Mouse (Mus musculus): ENCODE results near the gene Nadk2.

Nadk2 gene

DNA sequence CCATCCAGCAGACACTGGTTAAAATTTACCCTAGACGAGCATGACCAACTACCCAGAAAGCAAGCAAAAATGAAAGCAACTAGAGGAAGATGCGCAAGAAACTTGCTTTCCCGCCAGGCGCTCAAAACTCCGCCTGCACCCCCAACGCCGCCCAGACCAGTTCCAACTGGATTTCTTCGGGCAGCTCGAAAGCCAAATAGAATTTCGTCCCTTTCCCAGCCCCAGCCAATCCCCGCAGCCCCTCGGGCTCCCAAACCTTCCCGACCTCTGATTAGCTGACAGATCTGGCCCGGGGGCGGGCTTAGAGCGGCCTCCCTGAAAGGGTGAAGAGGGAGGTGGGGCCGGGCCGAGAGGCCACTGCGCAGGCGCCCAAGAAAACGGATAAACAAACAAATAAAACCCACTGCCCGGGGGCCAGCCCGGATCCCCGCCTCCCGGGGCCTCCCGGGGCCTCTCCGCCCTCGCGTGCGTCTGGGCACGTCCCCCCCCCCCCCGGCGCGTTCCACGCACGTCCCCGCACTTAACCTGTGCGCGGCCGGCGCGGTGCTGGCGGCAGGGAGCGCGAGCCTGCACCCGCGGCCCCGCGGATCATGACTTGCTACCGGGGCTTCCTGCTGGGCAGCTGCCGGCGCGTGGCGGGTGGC lies at the start of gene Nadk2:
TSS of gene Nadk2 (plus strand) at position 349 of the 644 bp plus-strand sequence.
- DNase-seq: peak; percentile 95

DNA sequence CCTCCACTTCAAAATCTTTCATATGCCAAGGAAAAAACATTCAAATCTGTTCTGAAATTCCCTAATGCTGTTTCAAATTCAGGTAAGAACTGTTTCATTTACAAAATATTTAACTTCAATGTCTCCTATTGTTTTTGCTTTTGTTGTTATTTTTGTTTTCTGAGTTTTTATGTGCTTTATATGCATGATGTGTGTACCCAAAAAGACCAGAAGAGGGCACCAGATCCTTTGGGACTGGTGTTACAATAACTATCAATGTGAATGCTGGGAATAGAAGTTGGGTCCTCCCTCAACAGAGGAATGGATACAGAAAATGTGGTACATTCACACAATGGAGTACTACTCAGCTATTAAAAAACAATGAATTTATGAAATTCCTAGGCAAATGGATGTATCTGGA lies 15.4 kb upstream of the Nadk2 start:
- DNase-seq: no peak

DNA sequence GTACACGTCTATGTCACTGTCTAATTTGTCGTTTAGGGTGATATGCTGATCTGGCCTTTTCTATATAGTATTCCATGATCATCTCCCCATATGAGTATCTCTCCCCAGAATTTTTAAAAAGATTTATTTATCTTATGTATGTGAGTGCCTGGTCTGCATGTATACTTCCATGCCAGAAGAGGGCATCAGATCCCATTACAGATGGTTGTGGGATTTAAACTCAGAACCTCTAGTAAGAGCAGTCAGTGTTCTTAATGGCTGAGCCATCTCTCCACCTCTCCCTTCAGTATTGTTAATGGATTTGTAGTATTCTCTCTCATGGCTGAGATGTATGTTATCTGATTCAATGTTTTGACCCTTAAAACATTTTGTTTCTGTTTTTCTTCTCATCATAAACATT lies 11.2 kb upstream of the Nadk2 start:
- DNase-seq: no peak

DNA sequence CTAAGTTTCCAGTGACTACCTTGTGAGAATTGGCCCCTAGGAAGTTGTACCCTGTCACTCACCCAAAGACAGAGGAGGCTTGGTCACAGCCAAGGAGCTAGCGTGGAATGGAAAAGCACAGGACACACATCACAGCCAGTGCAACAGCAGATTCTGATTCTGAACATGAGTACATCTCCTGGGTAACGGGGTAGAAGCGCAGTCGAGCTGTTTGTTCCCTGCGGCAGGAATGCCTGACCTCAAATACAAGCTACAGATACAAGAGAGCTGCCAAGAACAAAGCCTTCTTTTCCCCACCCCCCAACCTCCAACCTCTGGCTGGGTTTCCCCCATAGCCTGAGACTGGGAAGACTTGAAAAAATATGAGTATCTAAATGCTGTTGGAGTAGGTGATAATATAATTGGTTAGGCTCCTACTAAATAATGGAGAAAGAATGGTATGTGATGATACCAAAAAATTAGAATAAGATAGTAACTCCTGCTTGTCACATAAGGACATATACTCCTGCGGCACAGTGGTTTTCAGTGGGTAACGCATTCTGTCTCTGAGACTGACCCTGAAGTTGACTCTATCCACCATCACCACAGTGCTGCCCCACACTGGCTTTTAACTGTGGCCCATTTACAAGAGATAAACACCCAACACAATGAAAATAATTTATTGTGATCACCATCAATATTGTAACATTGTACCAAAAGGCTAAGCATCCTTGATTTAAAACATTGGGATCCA lies 9.7 kb upstream of the Nadk2 start:
- no peak for DNase-seq

DNA sequence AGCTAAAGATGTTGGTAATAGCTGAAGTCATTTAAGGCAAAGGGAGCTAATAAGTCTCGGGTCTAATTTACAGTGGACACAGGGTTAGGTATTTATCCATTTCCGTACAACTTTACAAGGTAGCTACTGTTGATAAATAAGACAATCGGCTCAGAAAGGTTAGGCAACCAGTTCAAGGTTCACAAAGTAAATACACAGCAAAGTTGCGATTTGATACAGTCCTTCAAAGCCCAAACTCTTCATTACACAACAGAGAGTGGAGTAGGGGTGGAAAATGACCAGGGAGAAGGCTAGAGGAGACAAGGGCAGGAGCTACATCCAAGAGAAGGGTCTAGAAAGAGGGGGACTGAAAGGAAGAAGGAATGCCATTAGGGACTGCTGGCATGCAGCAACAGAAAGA lies 2.2 kb upstream of the Nadk2 start:
- no peak for DNase-seq

DNA sequence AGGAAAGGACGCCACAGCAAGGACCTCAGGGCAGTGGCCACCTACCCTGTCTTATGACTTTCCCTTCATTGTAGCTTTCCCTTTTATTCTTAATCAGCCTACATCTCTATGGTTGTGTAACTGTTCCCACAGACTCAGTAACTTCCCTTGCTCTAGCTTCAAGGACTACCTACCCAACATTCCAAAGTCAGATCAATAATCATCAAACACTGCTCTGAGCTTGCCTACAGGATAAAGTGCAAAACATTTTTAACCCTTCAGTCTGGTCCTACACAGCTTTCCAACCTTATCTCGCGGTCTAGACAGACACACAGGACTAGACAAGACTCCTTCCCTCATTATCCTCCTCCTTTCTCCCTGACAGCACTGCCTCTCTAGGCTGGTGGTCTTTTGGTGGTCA lies 707 bp upstream of the Nadk2 start:
- no peak for DNase-seq

DNA sequence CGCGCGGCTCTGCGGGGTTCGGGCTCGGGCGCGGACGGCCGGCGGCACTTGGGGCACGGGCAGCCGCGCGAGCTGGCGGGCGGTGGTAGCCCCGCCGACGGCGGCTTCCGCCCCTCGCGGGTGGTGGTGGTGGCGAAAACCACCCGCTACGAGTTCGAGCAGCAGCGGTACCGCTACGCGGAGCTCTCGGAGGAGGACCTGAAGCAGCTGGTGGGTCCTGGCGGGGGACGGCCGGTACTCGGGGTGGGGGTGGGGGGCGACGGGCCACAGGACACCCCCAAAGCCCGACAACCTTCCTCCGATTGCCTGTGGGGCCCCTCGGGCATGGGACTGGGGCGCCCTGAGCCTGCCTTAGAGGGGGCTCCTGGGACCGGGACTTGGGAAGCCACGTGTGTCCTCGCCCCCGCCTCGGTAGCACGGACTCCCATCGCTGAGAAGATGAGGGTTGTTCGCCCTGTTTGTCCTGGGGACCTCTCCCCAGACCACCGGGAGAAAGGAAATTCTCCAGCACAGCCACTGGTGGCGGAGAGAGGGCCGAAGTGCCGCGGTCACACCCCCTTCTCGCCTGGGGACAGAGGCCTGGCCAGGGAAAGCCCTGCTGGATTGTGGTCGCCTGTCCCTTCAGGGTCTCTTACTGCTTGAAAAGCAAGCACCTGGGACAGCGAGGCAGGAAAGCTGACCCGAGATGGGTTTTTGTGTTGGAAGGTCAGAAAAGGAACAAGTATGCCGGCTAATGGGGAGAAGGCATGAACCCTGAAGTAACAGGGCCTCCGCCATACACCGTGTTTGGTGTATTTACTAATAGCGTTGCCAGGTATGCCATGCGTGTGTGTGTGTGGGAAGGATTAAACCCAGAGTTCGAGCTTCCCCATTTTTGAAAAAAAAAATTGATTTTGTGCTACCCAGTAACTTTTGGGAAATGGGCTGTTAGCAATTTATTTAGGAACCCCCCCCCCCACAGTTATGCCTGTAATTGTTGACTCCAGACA lies 790 bp downstream of the Nadk2 start:
- peak; percentile 34 for DNase-seq

DNA sequence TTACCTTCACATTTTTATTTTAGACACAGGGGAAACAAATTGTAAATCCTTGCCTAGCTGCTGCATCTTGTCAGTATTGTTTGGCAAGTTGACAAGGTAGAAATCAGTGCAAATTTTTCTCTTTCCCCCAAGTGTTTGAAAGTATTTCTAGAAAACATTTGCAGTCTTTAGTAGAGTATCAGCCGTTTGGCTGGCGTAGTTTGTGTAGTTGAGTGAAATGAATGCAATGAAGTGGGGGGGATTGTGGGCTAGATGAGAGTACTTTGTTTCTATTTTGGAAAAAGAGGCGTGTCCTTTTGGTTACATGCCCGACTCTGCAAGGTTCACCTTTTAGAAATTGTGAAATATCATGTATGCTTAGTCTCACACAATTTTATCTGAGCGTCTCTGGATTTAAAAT lies 1.6 kb downstream of the Nadk2 start:
- DNase-seq: no peak

DNA sequence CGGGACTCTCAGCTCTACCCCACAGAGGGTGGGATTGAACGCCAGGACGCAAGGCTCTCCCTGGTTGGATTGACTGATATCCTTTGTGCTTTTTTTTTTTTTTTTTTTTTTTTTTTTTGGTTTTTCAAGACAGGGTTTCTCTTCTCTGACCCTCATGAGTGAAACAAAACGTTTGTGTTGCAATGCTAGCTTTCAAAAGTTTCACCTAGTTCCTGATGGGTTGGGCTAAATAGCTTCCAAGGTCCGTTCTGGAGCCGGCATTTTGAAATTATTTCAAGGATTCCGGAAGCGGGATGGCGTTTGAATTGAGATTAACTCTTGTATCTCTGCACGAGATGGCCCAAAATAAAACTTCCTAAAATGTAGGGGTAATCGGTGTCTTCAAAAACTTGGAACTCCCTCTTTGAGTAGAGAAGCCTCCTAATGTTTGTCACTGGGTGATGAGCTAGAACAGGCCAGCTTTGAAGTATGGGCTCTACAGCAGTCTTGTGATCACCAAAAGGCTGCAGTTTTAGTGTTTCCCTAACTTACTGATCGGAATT lies 2.1 kb downstream of the Nadk2 start:
- DNase-seq: no peak

DNA sequence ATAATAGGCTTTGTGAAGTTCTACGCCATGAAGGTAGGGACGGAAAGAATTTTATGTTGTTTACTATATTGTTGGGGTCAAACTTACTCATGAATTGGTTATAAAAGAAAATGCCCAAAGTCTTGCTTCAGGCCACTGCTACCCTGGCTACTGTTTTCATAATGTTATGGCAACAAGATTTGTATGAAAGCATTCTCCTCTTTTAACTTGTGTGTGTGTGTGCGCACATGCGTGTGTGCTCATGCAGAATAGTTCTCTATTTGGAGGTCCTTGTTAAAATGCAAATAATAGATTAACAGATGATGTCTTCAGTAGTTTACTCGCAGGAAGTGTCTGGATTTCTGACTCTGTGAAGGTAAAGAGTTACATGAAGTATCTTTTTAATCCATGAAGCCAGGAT lies 2.6 kb downstream of the Nadk2 start:
- DNase-seq: no peak

DNA sequence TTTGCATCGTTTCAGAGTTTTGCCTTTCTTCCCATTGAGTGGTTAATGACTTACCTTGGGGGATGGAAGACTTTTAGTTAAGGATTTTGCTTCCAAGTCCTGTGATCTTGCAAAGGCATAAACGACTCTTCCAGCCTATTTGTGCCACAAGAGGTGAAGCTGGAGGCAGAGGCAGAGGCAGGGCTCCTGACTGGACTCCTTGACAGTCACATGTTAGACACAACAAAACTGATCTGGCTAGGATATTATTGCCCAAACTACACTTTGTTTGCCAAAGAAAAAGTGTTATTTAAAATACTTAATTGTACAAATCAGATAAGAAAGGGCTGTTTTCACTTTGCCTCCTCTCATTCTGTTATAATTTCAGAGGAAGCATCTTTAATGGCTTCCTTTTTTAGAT lies 3.1 kb downstream of the Nadk2 start:
- DNase-seq: no peak

DNA sequence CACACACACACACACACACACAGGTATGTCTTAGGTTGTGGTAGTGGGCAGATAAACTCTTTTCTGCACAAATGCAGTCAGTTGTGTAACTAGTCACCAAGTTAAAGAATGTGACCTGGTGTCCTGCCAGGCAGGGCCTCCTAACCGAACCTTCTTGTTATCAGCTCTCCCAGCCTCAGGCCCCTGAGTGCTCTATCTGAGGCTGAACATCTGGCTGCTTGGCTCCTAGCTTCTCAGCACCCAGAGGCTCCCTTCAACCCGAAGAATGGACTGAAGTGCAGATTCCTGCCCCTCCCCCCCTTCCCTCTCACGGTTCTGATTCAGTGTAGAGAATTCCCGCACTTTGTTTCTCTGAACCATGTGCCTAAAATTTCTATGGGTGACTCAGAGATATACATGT lies 3.6 kb downstream of the Nadk2 start:
- no peak for DNase-seq

DNA sequence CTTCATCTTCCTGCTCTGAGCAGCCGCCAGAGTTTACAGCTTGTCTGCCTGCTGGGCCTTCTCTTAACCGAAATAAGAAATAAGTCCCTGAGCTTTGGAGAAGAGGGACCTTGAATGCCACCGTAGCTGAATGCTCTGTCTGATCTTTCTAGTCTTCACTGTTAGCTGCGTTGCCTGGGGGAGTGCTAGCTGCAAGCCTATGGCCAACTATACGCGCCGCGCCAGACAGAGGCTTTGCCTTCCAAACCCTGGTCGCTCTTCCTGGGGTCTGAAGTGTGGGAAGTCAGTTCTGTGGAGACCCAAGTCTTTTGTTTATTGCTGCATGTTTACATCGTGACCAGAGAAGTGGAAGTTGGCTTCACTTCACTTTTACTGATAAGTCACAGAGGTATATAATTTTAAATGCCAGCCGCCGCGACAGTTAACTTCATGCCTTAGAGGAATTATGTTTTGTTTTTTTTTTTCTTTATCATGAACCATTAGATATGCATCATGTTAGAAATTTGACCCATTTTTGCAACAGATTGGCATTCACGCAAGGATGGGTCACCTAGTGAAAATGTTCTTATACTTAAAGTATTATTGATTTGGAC lies 4.6 kb downstream of the Nadk2 start:
- no peak for DNase-seq

DNA sequence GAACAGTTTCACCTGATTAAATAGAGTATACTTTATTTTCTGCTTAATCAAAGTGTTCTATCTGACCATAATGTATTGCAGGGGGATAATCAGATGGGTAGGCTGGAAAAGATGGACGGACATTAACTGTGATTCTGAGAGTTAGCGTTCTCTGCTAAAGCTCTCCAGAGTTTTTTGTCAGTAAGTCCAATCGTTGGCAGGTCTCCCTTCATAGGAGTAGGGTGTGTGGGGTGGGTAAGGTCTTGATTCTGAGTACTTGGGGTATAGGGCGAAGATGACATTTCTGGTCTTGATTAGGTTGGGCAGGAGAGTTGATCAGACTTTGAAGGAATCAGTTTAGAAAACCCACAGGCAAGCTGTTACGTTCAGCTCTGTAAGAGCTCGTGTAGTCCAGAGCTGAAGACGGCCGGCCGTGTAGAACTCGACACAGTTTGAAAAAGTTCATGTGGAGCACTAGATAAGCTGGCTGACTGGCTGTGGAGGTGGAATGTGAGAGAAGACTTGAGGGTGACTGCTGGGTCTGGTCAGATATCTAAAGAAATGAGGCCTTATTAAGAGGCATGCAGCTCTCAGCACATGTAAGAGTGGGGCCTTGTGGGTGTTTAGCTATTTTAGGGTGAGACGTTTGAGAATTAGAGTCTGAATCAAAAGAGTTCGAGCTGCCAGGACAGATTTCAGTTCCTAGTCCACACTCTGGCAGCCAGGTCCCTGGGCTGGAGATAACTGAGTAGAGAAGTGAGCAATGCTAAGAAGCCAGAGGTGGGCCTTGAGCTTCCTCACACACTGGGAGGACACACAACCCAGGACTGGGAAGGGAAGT lies 7.6 kb downstream of the Nadk2 start:
- DNase-seq: no peak

DNA sequence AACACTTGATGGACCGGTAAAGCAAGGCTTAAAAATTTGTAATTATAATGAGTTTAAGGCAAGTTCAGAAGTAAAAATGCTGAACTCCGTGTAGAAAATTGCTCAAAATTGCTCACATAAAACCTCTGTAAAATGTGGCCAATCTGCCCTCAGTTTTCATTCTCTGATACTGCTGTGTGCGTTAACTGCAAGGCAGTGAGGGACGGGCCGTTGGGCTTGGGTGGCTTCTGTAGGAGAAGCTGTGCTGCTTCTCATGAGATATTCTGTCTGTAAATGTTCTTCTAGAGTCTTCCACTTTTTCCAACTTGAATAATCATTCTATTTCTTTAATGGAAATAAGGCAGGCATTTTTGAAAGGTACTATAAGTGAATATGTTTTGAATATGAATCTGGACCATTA lies 8.6 kb downstream of the Nadk2 start:
- no peak for DNase-seq

DNA sequence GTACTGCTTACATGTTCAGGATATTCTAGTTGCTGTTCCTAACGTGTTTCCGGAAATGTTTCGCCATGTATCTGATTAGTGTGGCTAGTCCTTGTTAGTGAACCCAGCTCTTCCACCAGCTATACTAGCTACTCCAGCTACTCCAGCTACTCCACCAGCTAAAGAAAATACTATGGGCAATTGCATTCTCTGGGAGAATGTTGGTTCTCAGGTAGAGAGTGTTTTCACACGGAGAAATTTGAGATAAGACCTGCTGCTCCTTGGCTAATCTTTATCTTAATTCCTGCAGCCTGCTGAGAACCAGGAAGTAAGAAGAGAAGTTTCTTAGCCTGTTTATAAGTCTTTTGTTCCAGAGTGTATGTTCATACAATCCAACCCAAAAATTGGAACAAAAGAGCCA lies 9.1 kb downstream of the Nadk2 start:
- no peak for DNase-seq

DNA sequence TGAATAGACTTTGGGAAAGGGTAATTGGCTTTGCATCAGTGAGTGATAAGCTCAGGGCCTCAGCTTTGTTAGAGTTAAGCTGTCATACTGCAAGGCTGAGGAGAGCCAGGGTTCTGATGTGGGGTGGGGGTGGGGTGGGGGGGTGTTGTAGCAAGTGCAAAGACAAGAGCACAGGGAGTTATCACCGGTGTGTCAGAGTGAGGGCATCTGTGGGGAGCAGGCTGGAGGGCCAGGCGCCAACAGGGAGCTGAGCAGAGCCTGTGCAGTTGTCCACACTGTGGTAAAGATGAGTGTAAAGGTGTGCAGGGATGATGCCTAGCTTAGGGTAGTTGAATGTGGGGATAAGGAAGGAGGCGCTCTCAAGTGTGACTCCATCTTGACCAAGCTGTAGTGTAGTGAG lies 10.2 kb downstream of the Nadk2 start:
- DNase-seq: no peak

DNA sequence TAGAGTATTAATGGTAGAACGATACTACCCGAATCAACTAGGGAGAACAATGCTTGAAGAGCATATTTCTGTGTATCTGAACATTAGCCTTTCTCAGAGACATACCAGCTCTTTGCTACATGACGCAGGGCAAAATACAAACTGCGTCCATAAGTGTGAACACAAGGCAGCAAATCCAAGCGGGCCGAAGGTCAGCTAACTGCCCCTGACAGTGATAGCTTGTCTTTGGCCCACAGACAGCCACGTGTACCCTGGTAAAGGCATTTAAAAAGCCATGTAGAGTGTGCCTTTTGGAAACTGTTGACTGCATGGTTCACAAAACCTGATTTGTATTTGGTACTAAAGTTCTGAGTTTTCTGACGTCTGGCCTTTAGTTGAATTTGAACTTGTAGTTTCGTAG lies 11.7 kb downstream of the Nadk2 start:
- DNase-seq: no peak

DNA sequence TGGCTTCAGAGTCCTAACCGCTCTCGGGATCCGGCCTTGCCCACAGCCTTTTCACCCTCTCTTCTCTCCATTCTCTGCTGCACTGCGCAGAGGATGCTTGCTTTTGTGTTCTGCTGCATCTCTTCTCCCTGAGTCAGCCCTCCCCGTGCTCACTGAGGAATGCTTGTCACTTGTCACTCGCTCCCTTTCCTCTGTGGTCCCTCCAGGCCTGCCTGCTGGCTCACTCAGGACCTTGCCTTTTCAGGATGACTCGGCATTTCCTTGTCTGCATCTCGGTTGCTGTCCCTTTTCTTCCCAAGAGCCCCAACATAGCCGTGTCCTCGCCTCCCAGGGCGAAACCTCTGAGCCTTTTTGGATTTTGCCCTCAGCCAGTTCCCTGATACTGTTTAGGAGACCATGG lies 15.8 kb downstream of the Nadk2 start:
- DNase-seq: no peak

DNA sequence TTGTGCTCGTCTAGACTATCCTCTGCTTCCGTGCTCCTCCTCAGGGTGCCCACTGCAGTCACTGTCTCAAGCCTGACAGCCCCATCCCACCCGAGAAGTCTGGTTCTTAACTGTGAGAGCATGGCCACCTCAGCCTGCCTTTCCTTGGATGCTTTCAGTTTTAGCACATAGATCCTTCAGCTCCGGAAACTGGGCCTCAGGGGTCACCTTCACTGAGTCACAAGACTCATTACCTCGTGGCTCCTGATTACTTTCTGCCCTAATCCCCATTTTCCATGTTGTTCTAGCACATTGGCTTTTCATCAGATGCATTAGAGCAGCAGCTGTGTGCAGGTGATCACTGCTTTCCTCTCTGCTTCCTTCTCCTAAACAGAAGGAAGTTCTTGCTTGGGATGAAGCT lies 16.4 kb downstream of the Nadk2 start:
- DNase-seq: no peak

DNA sequence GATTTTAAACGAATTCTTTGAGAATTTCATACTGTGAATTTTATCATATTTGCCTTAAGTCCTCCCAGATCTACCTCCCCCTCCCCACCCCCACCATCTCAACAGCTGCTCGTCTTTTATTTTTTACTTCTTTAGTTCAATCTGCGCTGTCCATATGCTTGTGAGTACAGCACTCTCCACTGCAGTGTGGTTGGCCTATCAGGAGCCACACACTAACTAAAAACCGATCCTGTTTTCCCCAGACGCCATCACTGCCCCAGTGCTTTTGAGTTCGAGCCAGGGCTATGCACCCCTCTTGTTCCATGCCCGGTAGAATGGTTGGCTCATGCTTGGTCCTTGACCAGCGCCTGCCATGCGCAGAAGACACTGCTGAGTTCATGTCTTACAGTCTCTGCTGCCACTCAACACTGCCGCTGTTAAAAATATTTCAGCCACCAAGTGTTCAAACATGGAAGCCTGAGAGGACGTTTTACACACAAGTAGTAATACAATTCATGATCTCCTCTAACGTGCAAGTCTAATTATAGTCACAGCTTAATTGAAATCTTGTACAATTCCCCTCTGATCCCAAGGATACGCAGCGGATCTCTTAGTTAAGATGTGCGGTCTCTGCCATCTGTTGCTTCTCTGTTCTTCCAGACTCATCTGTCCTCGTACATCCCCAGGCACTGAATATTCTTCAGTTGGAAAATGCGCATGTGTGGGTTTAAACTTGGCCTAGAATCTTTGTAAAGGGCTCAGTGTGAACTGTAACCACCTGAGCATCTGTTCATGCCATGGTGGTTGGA lies 17.0 kb downstream of the Nadk2 start:
- DNase-seq: no peak

Measured in right cerebral cortex, postnatal 4 days (tissue).